Mouse (Mus musculus) heart, adult 2 months (tissue): ENCODE measurements around the gene Ralgps2.

Experiments used
- CTCF ChIP-seq: fragments of 200-600 bp; IDR thresholded peaks from 2 replicates; pipeline ENCODE4 v1.8.1; 2022; ENCODE audit warnings: antibody characterized with exemption, mild to moderate bottlenecking, moderate library complexity
- POLR2A ChIP-seq: fragments of 200-500 bp; IDR thresholded peaks from 2 replicates; pipeline ENCODE4 v1.6.1; 2011; ENCODE audit warnings: mild to moderate bottlenecking, low read depth, low read length, control low read depth; ENCODE audit not compliant: insufficient read depth

- TF ChIP-seq CTCF (no peak), POLR2A (no peak)
These were observed 92.3 kb downstream of the Ralgps2 start for GRCm38 (mm10) chr1:156847098-156847497.
